Comparison of ENCODE assay signal across 17 mouse cellular contexts in genomic region chr4:7961521-7962172, GRCm38 (mm10).
A peak's percentile ranks its signal among the peaks of the same experiment; 100 is the strongest.
DNase-seq lines count a peak whose midpoint lies in the region; ATAC-seq and TF ChIP-seq lines count a peak whose summit lies in the region.
"Had no signal": no experiment of that assay in that cellular context is flagged by ENCODE, and none has a peak within 500 bp of the region (broad histone marks: within the 10 kb centered on the region; RNA-seq: fewer than 3 reads in every experiment).

No protein-coding gene starts in this region.

- no peak overlapping the region for H3K27ac ChIP-seq in forebrain, embryonic 15.5 days (replicated peaks)
- no peak overlapping the region for H3K27ac ChIP-seq in forebrain, embryonic 11.5 days (ENCODE audit: low read depth, low read length)
- no peak overlapping the region for H3K27ac ChIP-seq in embryonic facial prominence, embryonic 14.5 days (replicated peaks; ENCODE audit: low read depth, low read length)
- H3K27ac ChIP-seq in limb, embryonic 14.5 days (replicated peaks; ENCODE audit: low read depth, low read length), result no peak overlapping the region
- no peak overlapping the region for H3K27ac ChIP-seq in intestine, embryonic 16.5 days (ENCODE audit: low read length)
- H3K27ac ChIP-seq: heart, embryonic 13.5 days; neural tube, embryonic 15.5 days had no signal

- H3K27me3 ChIP-seq in forebrain, embryonic 15.5 days, result no peaks in the 10 kb centered on the region
- no peaks in the 10 kb centered on the region for H3K27me3 ChIP-seq in forebrain, embryonic 11.5 days (ENCODE audit: control insufficient read depth, insufficient read depth, low read length)
- no peaks in the 10 kb centered on the region for H3K27me3 ChIP-seq in embryonic facial prominence, embryonic 14.5 days (replicated peaks; ENCODE audit: control insufficient read depth, insufficient read depth, low read length)
- H3K27me3 ChIP-seq in limb, embryonic 14.5 days (ENCODE audit: control insufficient read depth, insufficient read depth, low read length), result no peaks in the 10 kb centered on the region
- H3K27me3 ChIP-seq in intestine, embryonic 16.5 days (replicated peaks; ENCODE audit: control insufficient read depth, insufficient read depth, low read length), result no peaks in the 10 kb centered on the region
- H3K27me3 ChIP-seq: heart, embryonic 13.5 days; neural tube, embryonic 15.5 days had no signal

- no peak overlapping the region for H3K4me2 ChIP-seq in forebrain, embryonic 15.5 days (replicated peaks)
- no peak overlapping the region for H3K4me2 ChIP-seq in forebrain, embryonic 11.5 days (ENCODE audit: low read depth, low read length, severe bottlenecking)
- H3K4me2 ChIP-seq in embryonic facial prominence, embryonic 14.5 days (ENCODE audit: low read depth, low read length), result no peak overlapping the region
- no peak overlapping the region for H3K4me2 ChIP-seq in limb, embryonic 14.5 days (replicated peaks; ENCODE audit: low read depth, low read length, severe bottlenecking)
- H3K4me2 ChIP-seq in intestine, embryonic 16.5 days (ENCODE audit: low read depth, low read length), result no peak overlapping the region
- H3K4me2 ChIP-seq: heart, embryonic 13.5 days; liver, embryonic 11.5 days; neural tube, embryonic 15.5 days had no signal

- 53% methylated on average over 5 of the region's 5 CpGs for WGBS in forebrain, embryonic 15.5 days
- WGBS in forebrain, embryonic 11.5 days, result 79% methylated on average over 5 of the region's 5 CpGs
- 30% methylated on average over 5 of the region's 5 CpGs for WGBS in embryonic facial prominence, embryonic 14.5 days
- WGBS in limb, embryonic 14.5 days, result 43% methylated on average over 5 of the region's 5 CpGs
- WGBS in intestine, embryonic 16.5 days, result 55% methylated on average over 5 of the region's 5 CpGs

- H3K4me1 ChIP-seq in forebrain, embryonic 15.5 days, result no peaks in the 10 kb centered on the region
- no peaks in the 10 kb centered on the region for H3K4me1 ChIP-seq in forebrain, embryonic 11.5 days (replicated peaks; ENCODE audit: control insufficient read depth, insufficient read depth, low read length)
- H3K4me1 ChIP-seq in embryonic facial prominence, embryonic 14.5 days (ENCODE audit: control insufficient read depth, insufficient read depth, low read length), result no peaks in the 10 kb centered on the region
- H3K4me1 ChIP-seq in limb, embryonic 14.5 days (ENCODE audit: control insufficient read depth, insufficient read depth, low read length), result no peaks in the 10 kb centered on the region
- H3K4me1 ChIP-seq in intestine, embryonic 16.5 days (ENCODE audit: control insufficient read depth, insufficient read depth, low read length), result no peaks in the 10 kb centered on the region
- H3K4me1 ChIP-seq: heart, embryonic 13.5 days; neural tube, embryonic 15.5 days had no signal

- no peak for TF ChIP-seq POLR2A in limb, embryonic 14.5 days (IDR thresholded peaks at IDR 0.05; ENCODE audit: borderline replicate concordance, extremely low read depth, insufficient read depth, insufficient read length)

- no peaks in the 10 kb centered on the region for H3K9me3 ChIP-seq in forebrain, embryonic 15.5 days
- no peaks in the 10 kb centered on the region for H3K9me3 ChIP-seq in forebrain, embryonic 11.5 days (ENCODE audit: control insufficient read depth, low read length)
- H3K9me3 ChIP-seq in embryonic facial prominence, embryonic 14.5 days (ENCODE audit: control insufficient read depth, low read length), result no peaks in the 10 kb centered on the region
- H3K9me3 ChIP-seq in limb, embryonic 14.5 days (ENCODE audit: control insufficient read depth, low read length), result no peaks in the 10 kb centered on the region
- no peaks in the 10 kb centered on the region for H3K9me3 ChIP-seq in intestine, embryonic 16.5 days (ENCODE audit: control insufficient read depth, low read length)
- H3K9me3 ChIP-seq: heart, embryonic 13.5 days; neural tube, embryonic 15.5 days had no signal

- DNase-seq in forebrain, embryonic 11.5 days (ENCODE audit: low spot score), result no peak
- peak; percentile 8 for DNase-seq in right cerebral cortex, adult 18-20 months
- no peak for DNase-seq in right cerebral cortex, postnatal 4 days
- peak; percentile 41 for DNase-seq in embryonic facial prominence, embryonic 14.5 days (ENCODE audit: low spot score)
- DNase-seq in limb, embryonic 14.5 days (ENCODE audit: low spot score), result peak; percentile 42
- DNase-seq: B cell, adult 2 months; cerebellum, adult 2 months; gastrocnemius, postnatal 25 days; kidney, adult 18-20 months; thymus, adult 2 months had no signal

- H3K9ac ChIP-seq in forebrain, embryonic 15.5 days (replicated peaks), result no peak overlapping the region
- H3K9ac ChIP-seq in forebrain, embryonic 11.5 days (ENCODE audit: low read length), result no peak overlapping the region
- no peak overlapping the region for H3K9ac ChIP-seq in embryonic facial prominence, embryonic 14.5 days (ENCODE audit: low read depth, low read length)
- no peak overlapping the region for H3K9ac ChIP-seq in limb, embryonic 14.5 days (ENCODE audit: low read depth, low read length, severe bottlenecking)
- no peak overlapping the region for H3K9ac ChIP-seq in intestine, embryonic 16.5 days (ENCODE audit: low read depth, low read length)
- H3K9ac ChIP-seq: heart, embryonic 13.5 days; neural tube, embryonic 15.5 days had no signal

- ATAC-seq in forebrain, embryonic 15.5 days (replicated peaks), result peak; percentile 87
- no peak for ATAC-seq in forebrain, embryonic 11.5 days (replicated peaks; ENCODE audit: low FRiP score)
- ATAC-seq in embryonic facial prominence, embryonic 14.5 days (ENCODE audit: low read depth), result no peak
- peak; percentile 34; the same call in 1 of the 2 replicates for ATAC-seq in limb, embryonic 14.5 days (ENCODE audit: low FRiP score, low read depth)
- ATAC-seq in intestine, embryonic 16.5 days, result no peak
- no peak for ATAC-seq in monocyte, adult 5-6 weeks (replicated peaks; ENCODE audit: insufficient number of reproducible peaks, low FRiP score, low TSS enrichment, poor library complexity, severe bottlenecking)
- ATAC-seq: lung, postnatal 0 days had no signal

- H3K36me3 ChIP-seq in forebrain, embryonic 15.5 days, result no peaks in the 10 kb centered on the region
- H3K36me3 ChIP-seq in forebrain, embryonic 11.5 days (ENCODE audit: control insufficient read depth, insufficient read depth, low read length), result no peaks in the 10 kb centered on the region
- H3K36me3 ChIP-seq in embryonic facial prominence, embryonic 14.5 days (ENCODE audit: control insufficient read depth, insufficient read depth, low read length), result no peaks in the 10 kb centered on the region
- no peaks in the 10 kb centered on the region for H3K36me3 ChIP-seq in limb, embryonic 14.5 days (ENCODE audit: control insufficient read depth, insufficient read depth, low read length)
- no peaks in the 10 kb centered on the region for H3K36me3 ChIP-seq in intestine, embryonic 16.5 days (ENCODE audit: control insufficient read depth, insufficient read depth, low read length)
- H3K36me3 ChIP-seq: heart, embryonic 13.5 days; neural tube, embryonic 15.5 days had no signal

- no peak overlapping the region for H3K4me3 ChIP-seq in forebrain, embryonic 15.5 days
- H3K4me3 ChIP-seq in forebrain, embryonic 11.5 days (ENCODE audit: low read depth, low read length), result no peak overlapping the region
- no peak overlapping the region for H3K4me3 ChIP-seq in embryonic facial prominence, embryonic 14.5 days (ENCODE audit: low read depth, low read length)
- H3K4me3 ChIP-seq in limb, embryonic 14.5 days (replicated peaks; ENCODE audit: low read length), result no peak overlapping the region
- no peak overlapping the region for H3K4me3 ChIP-seq in intestine, embryonic 16.5 days (ENCODE audit: low read length)
- H3K4me3 ChIP-seq: heart, embryonic 13.5 days; neural tube, embryonic 15.5 days had no signal

Comparison
In these comparisons a context has a peak if more than half of its experiments do, and no peak if none do; other contexts are left out.
1. ATAC-seq: peak in forebrain, embryonic 15.5 days (single experiment) and limb, embryonic 14.5 days (single experiment); none in forebrain, embryonic 11.5 days (single experiment), embryonic facial prominence, embryonic 14.5 days (single experiment), intestine, embryonic 16.5 days (single experiment) and monocyte, adult 5-6 weeks (single experiment).
2. DNase-seq: peak in right cerebral cortex, adult 18-20 months (single experiment), embryonic facial prominence, embryonic 14.5 days (single experiment) and limb, embryonic 14.5 days (single experiment); none in forebrain, embryonic 11.5 days (single experiment) and right cerebral cortex, postnatal 4 days (single experiment).